Mouse (Mus musculus): Measurements from ENCODE around the gene Jak2.
A peak's percentile ranks its signal among the peaks of the same experiment; 100 is the strongest.

DNA sequence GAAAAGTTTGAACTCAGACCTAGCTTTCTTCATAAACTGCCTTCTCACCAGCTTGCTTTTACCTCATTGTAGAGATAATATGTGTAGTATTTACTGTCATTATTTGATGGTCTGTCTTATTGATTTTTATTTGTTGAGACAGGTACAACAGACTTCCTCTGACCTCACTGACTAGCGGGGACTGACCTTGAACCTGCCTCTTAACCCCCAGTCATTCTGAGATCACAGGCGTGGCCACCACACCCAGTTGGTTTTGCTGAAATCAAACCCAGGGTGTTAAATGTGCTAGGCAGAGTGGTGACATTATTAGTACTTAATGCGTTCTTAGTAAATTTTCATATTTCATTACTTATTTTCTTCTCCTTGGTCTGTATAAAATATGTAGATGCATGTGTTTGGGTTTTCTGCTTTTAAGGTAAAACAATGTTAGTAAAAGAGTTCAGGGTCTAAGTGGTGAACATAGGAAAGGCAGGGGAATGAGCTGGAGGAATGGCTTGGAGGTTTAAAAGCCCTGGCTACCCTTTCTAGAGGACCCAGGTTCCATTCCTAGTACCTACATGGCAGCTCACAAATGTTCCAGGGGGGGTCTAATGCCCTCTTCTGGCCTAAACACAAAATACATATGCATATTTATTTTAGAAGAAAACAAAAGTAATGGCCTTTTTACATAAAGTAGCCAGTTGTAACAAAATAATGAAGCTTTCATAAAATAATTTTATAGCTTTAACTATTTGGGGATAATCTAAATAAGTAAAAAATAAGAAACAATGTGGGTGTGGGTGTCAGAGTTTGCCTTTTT is 20.6 kb downstream of the Jak2 start:
- TF ChIP-seq CTCF (IDR thresholded peaks at IDR 0.05) (peak; percentile 48), EP300 (IDR thresholded peaks at IDR 0.05; ENCODE audit: insufficient read depth, low read depth, low read length) (no peak), POLR2A (IDR thresholded peaks at IDR 0.05; ENCODE audit: insufficient read depth, low read depth, low read length) (no peak)
